Mouse (Mus musculus) embryonic fibroblast, embryonic 13.5 days (primary cell): ENCODE results near the gene S1pr5. TPM values are rescaled to one million over a fixed set of nuclear protein-coding genes. Genes with fewer than 3 reads are reported as not detected.
A peak's percentile ranks its signal among the peaks of the same experiment; 100 is the strongest.
"Not testable (repeated sequence)": the region's sequence is repeated elsewhere in the genome, so short reads cannot be mapped to it uniquely, and the experiment has no call there.

Source experiments
- H3K27ac ChIP-seq: 2 replicates; pipeline ENCODE4 v1.5.1; 2012; ENCODE audit warnings: low read length, control low read depth, inconsistent platforms; ENCODE audit not compliant: insufficient read depth
- H3K4me1 ChIP-seq: 2 replicates; pipeline ENCODE4 v1.6.1; 2011; ENCODE audit warnings: low read length; ENCODE audit not compliant: control insufficient read depth, insufficient read depth
- H3K4me3 ChIP-seq: 2 replicates; pipeline ENCODE4 v1.5.1; 2011; ENCODE audit warnings: mild to moderate bottlenecking, control low read depth, low read length; ENCODE audit not compliant: insufficient read depth
- CTCF ChIP-seq: IDR thresholded peaks from 2 replicates; pipeline ENCODE4 v1.5.1; 2011; ENCODE audit warnings: mild to moderate bottlenecking, control low read depth, low read length, moderate library complexity, borderline replicate concordance; ENCODE audit not compliant: insufficient read depth
- POLR2A ChIP-seq: IDR thresholded peaks from 2 replicates; pipeline ENCODE4 v1.6.1; 2011; ENCODE audit warnings: low read depth, mild to moderate bottlenecking, control low read depth, low read length, moderate library complexity
- polyA plus RNA-seq: library from polyadenylated mRNA; stranded (reverse); fragments of >200 nt; gene quantifications from 2 replicates; pipeline ENCODE4 v1.2.4, GENCODE M21; 2011; ENCODE audit warnings: low read depth; ENCODE audit not compliant: missing spikeins, insufficient read length

Gene S1pr5
- polyA plus RNA-seq = not detected in 2 replicates

DNA sequence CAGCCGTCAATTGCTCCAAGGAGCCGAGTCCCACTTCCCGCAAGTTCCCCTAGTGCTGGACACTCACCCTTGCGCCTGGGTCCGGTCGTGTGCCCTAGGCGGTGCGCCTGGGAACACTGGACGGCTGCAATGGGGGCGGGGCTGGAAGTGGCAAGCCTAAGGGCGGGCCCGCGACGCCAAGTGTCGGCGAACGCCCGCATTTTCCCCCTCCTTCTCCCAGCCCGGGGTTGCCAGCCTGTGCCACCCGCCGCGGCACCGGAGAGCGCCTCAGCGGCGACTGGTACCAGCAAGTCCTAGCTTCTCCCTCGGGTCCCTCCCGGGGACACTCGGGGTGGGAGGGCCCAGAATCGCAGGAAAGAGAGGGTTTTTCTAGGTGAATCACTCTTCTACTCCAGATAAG lies at the start of gene S1pr5:
Gene S1pr5, minus strand, starts transcription at position 118 of the 400 bp plus-strand sequence.
- H3K4me1 ChIP-seq = no peaks in the 10 kb centered on the region
- H3K4me3 ChIP-seq = no peak within 1 kb of the TSS
- TF ChIP-seq POLR2A (no peak), CTCF (no peak)
- H3K27ac ChIP-seq = no peak within 1 kb of the TSS

DNA sequence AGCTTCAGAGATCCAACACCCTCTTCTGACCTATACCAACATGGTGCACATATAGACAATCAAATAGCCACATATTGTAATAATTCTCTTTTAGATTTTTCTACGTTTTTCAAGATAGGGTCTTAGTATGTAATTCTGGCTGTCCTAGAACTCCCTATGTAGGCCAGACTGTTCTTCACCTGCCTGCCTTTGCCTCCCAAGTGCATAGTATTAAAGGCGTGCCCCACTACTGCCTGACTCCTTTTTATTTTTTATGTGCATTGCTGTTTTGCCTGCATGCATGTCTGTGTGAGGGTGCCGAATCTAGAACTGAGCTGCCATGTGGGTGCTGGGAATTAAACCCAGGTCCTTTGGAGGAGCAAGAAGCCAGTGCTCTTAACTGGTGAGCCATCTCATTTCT lies 44.0 kb upstream of the S1pr5 start:
- no peak for TF ChIP-seq CTCF
- TF ChIP-seq POLR2A = no peak
- H3K27ac ChIP-seq = no peak overlapping the region
- no peak overlapping the region for H3K4me3 ChIP-seq
- peaks cover 6% of the 10 kb centered on the region; the same call in 1 of the 2 replicates for H3K4me1 ChIP-seq

DNA sequence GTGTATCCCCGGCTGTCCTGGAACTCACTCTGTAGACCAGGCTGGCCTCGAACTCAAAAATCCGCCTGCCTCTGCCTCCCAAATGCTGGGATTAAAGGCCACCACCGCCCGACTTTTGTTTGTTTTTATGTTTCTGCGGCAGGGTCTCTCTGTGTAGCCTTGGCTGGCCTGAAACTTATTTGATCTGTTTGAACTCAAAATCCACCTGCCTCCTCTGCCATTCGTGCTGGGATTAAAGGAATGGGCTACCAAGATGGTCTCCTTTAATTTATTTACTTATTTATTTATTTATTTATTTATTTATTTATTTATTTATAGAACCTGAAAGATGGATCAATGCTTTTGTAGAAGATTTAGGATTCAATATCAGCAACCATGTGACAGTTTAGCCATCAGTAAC lies 43.6 kb upstream of the S1pr5 start:
- Histone ChIP-seq H3K4me3 (peak overlapping the region; percentile 26), H3K27ac (peak overlapping the region; percentile 38)
- H3K4me1 ChIP-seq = not testable (repeated sequence)

DNA sequence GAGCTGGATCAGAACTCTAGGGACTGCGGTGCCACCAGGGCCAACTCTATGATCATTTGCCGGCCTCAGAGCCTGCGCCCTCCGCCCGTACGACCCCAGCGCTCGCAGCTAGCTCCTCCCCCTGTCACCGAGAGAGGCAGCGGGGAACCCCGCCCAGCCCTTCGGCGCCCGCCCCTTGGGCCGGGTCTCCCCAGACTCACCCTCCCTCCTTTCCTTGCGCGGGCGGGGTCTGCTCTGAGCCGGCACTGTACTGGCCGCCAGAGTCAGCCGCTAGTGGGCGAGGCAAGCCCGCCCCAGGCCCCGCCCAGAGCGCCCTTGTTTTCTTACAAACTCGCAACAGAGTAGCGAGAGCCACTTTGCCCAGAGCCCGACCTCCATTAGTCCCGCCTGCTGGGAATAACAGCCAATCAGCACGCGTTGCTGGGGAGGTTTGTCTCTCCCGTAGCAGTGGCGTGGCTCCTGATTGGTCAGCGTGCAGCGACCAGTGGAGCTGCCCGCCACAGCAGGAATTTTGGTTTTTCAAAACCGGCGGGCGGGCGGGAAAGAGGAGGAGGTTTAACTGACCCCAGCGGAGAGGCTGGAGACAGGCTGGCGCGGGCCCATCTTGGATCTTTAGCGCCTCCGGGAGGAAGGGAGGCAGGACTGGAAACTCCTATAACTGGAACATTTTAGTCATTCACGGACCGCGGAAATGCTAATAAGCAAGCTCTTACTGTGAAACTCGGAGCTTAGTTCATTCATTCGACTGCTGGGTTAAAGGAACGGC lies 43.0 kb upstream of the S1pr5 start, which contains the start of gene Cdkn2d:
Gene Cdkn2d, minus strand, starts transcription at position 386 of the 766 bp plus-strand sequence.
- H3K4me1 ChIP-seq = peaks cover 13% of the 10 kb centered on the region
- no peak for TF ChIP-seq CTCF
- TF ChIP-seq POLR2A = peak; percentile 74
- H3K4me3 ChIP-seq = peak within 1 kb of the TSS; percentile 94
- peak within 1 kb of the TSS; percentile 38 for H3K27ac ChIP-seq

DNA sequence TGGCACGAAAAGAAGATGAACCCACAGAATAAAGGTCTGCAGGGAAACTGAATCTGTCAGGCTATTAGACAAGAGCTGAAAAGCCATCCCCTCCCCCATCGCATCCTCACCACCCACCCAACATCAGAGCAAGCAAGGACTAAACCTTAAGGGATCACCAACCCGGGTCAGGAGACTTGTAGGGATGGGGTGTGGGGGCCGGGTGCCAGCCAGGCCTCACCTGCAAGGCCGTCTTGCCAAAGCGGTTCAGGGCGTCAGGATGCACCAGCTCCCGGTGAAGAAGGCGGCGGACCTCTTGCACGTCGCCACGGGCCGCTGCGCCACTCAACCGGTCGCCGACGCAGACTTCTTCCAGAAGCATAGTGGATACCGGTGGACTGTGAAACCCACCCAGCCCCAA lies 42.3 kb upstream of the S1pr5 start:
- TF ChIP-seq CTCF (no peak), POLR2A (no peak)
- peak overlapping the region; percentile 94 for H3K4me3 ChIP-seq
- peaks cover 13% of the 10 kb centered on the region for H3K4me1 ChIP-seq
- H3K27ac ChIP-seq = peak overlapping the region; percentile 26; the same call in 1 of the 2 replicates

DNA sequence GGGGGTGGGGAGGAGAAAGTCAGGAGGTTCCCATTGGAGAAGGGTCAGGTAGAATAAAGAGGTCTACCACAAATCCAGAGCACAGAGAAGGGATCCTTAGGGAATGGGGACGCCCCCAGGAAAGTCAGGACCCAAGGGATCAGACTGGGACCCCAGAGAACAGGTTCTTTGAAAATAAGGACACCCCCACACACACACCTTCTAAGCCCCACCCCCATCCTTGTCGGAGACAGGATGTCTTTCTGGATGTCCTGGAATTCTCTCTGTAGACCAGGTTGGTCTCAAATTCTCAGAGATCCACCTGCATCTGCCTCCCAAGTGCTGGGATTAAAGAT lies 41.1 kb upstream of the S1pr5 start:
- H3K27ac ChIP-seq = no peak overlapping the region
- peaks cover 13% of the 10 kb centered on the region for H3K4me1 ChIP-seq
- TF ChIP-seq POLR2A (no peak), CTCF (no peak)
- peak overlapping the region; percentile 94 for H3K4me3 ChIP-seq

DNA sequence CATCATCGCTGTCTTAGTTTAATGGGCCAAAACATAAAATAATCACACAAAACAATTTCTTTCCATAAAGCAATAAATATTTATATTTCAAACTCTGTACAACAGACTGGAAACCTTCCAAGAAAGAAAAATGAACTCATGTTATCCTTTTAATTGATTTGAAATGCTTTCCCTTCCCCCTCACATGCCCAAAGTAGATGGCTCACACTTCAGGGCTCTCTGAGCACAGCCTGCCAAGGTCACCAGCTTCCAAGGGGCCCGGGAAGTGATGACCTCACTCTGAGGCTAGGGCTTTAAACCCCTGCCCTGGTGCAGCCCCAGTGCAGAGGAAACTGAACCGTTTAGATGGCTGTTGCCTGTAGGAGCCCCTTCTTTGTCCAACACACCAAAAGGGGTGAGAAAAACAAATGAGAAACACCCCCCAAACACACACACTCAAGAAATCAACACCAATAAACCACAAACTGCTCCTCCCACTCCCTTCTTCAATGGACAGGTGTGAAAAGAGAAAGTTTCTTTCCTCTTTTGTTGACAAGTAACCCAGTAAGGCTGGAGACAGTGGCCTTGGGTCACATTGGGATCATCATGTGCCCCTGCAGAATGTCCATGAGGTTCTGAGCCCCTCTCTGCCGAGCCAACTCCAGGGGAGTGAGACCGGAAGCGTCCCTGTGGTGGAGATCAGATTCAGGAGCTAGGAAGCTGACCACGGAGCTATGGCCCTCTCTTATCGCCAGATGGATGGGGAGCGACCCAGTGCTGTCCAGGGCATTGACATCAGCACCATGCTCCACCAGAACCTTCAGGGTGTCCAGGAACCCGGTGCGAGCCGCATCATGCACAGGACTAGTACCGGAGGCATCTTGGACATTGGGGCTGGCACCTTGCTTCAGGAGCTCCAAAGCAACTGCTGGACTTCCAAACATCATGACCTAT lies 40.4 kb upstream of the S1pr5 start:
- Histone ChIP-seq H3K4me1 (peaks cover 13% of the 10 kb centered on the region), H3K4me3 (peak overlapping the region; percentile 14; the same call in 1 of the 2 replicates), H3K27ac (peak overlapping the region; percentile 87)
- TF ChIP-seq POLR2A (no peak), CTCF (no peak)

DNA sequence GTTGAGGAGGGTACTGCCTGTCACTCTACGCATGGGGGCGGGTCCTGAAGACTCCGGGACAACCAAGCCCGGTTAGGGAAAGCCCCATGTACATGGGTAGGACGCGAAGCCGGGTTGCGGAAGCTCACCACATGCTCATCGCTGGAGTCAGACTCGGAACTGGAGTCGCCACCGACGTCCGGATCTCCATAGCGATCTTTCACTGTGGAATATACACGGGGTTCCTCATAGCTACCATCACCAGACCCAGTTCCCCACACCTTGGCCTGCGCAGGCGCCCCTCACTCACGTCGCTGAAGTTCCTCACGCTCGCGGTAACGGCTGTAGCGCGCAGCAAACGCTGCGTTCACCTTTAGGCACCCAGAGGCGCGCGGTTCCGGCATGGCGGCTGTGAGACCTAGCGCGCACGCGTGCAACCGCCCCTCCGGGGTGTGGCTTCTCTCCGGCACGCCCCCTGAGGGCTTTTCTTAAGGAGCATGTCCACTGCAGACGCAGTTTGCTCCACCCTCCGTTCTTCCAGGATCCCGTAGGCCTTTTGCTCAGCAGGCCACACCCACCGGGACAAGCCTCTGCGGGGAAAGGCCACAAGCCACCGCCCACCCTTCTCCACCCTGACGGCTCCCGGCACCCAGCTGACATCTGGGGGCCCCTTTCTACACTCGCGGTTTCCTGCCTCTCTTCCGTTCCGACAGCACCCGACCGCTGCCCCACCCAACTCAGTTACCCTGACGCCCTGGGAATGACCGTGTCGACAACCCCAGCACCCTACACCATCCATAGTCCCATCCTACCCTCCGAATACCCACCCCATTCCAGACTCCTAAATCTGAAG lies 39.5 kb upstream of the S1pr5 start, which contains the start of gene Kri1:
Gene Kri1, minus strand, starts transcription at position 399 of the 832 bp plus-strand sequence.
- Histone ChIP-seq H3K4me3 (peak within 1 kb of the TSS; percentile 88), H3K27ac (peak within 1 kb of the TSS; percentile 87), H3K4me1 (peaks cover 13% of the 10 kb centered on the region)
- TF ChIP-seq POLR2A (peak; percentile 96), CTCF (no peak)

DNA sequence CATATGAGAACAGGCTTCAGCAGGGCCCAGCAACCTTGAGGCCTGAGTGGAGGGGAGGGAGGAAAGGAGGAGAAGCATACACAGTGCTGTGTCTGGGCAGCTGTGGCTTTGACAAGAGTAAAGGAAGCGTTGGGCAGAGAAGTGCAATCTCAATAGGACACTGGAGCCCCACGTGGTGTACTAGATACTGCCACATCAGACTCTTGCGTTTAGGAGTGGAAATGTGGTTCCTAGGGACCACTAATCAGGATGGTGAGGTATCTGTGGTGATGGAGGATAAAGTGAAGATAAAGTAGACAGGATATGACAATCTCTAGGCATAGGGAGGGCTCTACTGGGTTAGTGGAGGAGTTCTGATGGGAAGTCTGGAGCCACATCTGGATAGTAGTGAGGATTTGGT lies 38.5 kb upstream of the S1pr5 start:
- peak overlapping the region; percentile 78; the same call in 1 of the 2 replicates for H3K27ac ChIP-seq

More for the DNA sequence above, 38.5 kb upstream of the S1pr5 start:
- H3K4me3 ChIP-seq = peak overlapping the region; percentile 88
- no peak for TF ChIP-seq POLR2A
- no peak for TF ChIP-seq CTCF
- H3K4me1 ChIP-seq = peaks cover 13% of the 10 kb centered on the region
